Mouse (Mus musculus): Measurements from ENCODE around the gene Ttc34.

The Ttc34 gene

DNA sequence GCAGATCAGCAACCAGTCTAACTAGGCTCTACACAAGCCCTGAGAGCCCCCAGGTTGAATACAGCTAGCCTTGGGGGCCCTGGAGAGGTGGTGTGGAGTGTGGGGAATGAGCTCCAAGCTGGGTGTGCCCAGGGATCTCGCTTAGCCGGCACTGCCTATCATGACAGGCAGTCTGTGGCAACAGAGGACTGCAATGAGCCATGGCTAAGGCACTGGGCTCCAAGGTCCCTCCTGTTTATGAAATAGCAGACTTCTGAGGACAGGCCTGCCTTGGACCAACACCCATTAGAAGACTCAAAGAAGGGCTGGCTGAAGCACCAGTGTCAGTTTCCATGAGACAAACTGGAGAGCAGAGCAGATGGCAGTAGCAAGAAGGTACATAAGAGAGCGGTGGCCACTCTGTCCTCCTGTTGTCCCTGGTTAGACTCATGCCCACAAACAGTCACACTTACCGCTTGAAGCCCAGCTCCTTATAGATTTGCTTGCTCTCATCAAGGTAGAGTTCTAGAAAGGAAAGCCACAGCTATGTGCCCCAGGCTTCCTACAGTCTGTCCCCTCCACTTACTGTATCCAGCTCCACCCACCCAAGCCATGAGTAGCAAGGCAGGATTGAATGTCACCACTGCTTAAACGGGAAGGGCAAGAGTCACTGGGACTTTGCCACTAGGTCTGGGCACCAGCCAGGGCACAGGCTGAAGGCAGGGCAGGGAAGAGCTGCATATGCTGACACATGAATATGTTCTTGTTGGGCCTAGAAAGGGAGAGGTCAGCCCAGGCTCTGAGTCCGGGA lies 60.6 kb downstream of the Ttc34 start:
- no peak for DNase-seq

DNA sequence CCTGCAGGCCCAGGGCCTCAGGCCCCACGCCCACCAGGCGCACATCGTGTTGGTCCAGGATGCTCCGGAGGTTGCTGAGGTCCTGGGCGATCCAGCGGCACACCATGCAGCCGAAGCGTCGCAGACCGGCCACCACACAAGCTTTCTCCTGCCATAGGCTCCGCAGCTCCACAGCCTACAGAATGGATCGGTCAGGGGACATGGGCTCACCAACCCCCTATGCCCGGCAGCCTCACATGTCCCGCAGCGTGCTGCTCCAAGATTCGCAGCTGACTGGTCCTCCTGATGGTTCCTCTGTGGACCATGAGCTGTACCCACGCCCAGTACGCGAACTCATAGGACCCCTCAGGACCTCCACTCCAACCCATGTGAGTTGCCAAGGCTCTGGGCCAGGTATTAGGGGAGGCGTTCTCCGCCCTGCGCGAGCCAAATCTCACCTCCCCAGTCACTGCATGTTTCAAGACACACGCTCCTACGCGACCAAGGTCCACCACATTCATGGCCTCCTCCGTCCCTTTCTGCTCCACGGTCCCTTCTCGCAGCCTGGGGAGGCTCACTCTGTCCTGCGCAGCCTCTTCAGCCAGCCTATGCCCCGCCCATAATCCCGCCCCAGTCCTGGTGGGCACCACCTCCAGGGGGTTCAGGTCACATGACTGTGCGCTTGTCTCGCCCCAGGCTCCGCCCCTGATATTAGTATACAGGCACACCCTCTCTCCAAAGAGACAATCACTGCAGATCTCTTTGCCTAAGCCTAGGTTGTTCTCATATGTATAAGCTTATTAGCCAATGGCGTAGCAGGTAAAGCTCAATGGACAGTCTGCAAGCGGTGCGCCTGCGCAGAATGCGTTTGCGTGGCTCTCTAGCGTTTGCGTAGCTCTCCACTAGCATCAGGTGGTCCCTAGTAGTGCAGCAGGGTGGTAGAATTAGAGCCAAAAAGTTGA lies 61.5 kb downstream of the Ttc34 start, which contains the start of gene Fam213b:
Gene Fam213b, minus strand, starts transcription at position 630 of the 941 bp plus-strand sequence.
- DNase-seq: peak; percentile 95

DNA sequence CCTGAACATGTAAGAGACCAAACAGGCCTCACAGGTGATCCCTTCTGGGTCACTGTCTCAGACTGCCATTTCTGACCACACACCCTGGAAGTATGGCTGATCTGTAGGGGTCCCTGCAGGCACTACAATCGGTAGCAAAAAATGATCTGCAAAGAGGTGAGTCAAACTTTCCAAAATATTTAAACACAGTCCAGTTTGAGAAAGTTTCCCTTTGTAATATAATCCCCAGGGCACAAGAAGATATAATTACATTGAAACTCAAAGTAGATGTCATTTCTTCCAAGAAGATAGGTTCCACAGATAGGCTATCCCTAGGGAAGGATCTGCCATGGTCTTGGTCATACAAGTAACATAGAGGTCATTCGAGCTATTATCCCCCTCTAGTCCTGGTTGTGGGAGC lies 65.1 kb downstream of the Ttc34 start:
- no peak for DNase-seq

DNA sequence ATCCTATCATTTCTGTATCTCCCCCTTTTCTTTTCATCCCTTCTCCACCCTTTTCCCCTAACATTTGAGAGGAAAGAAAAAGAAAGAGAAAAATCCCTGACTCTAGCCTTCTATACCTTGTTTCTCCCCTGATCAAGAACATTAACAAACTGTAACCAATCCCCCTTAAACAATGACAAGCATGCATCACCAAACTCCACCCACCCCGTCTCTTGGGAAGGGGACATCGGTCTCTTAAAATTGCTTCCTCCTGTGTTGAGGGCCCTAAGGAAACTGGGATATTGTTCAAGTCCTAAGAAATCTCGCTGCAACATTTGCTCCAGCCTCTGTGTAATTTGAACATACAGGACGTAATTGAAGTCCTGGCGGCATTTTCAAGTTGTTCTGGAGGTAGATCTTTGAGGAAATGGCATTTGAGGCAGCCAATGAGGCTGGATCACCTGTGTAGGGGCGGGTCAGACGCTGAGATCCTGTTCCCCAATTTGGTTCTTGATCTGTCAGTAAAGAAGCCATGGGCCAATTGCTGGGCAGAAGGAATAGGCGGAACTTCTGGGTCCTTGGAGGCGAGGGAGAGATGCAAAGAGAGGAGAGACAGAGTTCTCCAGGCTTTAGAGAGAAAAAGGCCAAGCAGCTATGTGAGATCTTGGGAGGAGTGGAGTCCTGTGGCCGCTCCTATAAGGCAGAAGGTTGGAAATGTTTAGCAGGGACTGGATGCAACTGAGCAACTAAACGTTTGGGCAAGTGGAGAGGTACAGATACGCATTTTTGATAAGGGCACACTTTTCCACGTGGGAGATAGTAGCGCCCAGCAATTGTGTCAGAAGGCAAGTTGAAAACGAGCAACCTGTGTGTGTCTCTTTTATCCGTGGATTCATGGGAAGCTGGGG lies 67.2 kb downstream of the Ttc34 start:
- DNase-seq: peak; percentile 88

DNA sequence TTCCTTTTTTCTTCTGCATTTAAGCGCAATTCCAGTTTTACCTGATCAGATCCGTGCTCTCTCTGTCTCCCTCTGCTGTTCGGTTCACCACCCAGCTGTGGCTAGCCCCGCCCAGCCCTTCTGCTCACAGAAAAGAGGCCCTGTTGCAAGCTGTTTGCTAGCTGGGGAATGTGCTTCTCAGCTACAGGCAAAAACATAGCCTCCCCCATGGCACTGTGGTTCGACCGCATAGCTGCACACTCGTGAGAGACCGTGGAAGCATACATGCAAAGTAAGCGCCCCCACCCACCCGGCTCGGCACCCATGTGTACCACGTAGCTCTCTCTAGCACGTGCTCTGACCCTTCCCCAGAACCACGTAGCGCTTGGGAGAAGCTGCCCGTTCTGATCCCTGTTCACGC lies 70.6 kb downstream of the Ttc34 start:
- DNase-seq: peak; percentile 94

GRCm38 (mm10) chr4:154908490-154908889 lies 71.2 kb downstream of the Ttc34 start:
- DNase-seq: peak; percentile 42

DNA sequence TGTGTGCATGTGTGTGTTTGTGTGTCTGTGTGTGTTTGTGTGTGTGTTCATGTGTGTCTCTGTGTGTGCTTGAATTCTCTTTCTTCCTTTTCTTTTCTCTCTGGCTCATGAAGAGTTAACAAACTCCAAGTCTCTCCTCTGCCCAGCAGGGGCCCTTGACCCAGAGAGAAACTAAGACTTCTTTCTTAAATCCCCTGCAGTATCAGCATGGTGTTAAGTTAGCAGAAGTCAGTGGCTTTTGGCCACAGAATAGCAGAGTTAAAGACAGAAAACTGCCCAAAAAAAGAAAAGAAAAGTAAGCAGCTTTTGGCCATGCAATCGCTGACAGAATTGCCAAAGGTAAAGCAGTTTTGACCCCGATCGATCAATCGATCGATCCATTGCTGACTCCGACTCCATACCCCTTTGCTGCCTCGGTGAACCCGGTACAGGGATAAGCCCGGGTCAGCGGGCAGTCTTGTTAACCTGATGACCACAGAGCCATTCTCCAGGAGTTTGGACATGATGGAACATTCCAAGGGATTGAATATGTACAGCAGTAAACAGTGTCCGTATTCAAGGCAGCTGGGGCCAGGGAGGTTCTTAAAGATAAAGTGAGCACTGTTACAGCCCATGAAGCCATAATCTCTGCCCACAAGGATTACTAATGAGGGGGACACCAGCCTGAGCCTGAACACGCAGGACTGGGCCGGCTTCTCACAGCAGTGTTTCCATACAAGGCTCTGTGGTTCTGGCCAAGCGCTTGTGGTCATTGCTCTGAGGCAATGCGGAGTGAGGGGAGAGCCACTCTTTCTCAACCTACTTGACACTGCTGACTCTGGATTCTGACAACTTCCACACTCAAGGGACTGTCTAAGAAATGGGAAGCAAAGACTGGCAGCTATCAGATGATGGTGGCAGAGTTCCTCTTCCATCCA lies 73.6 kb downstream of the Ttc34 start:
- peak; percentile 73 for DNase-seq

DNA sequence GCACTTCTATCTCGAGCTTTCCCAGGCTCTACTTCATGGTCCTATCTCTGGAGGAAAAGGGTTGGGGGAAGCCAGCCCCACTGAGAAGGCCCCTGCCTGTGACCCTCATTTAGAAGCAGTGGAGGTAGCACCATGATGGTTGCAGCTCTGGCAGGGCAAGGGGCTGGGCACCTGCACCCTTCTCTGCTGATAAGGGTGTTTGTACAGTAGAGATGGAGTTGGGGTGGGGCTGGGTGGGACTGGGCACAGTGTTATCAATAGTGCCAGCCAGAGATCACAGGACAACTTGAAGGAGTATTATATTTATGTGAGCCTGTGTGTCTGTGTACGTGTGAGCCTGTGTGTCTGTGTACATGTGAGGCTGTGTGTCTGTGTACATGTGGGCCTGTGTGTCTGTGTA lies 74.4 kb downstream of the Ttc34 start:
- DNase-seq: peak; percentile 89

DNA sequence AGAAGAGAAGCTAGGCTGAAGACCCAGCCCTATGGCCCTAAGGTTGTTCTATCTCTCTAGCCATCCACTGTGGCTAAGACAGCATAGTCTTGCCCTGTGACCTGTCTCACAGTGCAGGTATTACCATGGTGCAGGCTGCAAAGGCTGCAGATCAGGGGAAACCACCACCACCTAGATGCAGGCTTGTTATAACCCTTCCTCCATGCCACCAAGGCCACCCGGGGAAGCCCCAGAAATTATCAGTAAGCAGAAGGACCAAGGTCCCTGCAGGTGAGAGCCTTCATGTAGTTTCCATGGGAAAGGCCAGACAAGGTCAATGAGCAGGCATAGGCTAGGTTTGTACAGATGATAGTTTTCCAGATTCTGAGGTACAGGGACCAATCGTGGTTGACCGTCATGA lies 76.6 kb downstream of the Ttc34 start:
- DNase-seq: no peak

- no peak for DNase-seq
Measured at GRCm38 (mm10) chr4:154914252-154914651, 77.0 kb downstream of the Ttc34 start.

DNA sequence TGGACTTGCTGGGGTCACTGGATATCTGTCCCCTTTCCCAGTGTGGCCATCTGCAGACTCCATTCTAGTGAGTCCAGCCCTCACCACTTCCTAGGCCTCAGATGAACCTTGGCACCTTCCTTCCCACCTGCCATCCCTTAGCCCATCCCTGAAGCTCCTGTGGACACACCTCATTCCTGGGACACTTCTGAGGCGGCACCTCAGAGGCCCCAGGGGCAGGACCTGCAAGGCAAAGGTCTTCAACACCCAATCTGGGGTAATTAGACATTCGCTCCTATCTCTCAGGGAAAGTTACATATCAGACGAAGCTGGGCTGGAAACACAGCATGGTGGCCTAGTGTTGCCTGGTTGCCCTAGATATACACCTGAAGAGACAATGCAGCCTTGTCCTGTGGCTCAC lies 77.4 kb downstream of the Ttc34 start:
- DNase-seq: peak; percentile 31

- DNase-seq: no peak
Measured at GRCm38 (mm10) chr4:154915286-154915685, 78.0 kb downstream of the Ttc34 start.

DNA sequence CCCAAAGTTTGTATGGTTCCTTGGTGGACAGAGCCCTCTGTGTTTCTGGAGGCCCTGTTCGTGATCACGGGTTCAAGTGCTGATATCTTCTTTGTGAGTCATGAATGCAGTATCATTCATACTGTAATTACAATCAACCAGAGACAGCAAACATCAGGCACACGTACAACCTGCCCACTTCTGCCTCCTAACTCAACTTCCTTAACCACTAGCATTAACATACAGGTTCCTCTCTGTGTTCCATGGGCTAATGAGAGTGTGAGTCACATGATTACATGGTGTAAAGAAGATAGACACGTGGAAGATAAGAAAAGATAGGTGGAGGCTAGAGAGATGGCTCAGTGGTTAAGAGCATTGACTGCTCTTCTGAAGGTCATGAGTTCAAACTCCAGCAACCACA lies 79.4 kb downstream of the Ttc34 start:
- no peak for DNase-seq
